Mouse (Mus musculus): Measurements from ENCODE around the gene Tnfsf8. TPM values are rescaled to one million over a fixed set of nuclear protein-coding genes. Genes with fewer than 3 reads are reported as not detected.

The Tnfsf8 gene
- polyA plus RNA-seq, 1 experiment from 2014 or later: not detected

DNA sequence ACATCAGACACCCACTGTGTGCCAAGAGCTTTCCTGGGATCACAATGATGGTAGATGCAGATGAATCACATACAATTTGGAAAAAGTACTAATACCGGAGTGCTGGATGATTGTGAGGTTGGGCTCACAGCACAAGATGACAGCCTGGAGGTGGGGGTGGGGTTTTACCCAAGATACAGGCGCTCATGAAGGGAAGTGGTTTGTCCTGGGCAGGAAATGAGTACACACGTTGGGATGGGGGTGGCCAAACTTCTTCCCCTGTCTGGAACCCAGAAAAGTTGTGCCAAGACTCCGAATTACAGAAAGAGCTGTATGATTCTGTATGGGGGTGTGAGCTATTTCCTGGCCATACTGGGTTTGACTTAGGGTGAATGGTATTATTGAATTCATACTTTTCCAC lies 38.0 kb downstream of the Tnfsf8 start:
- H3K4me3 ChIP-seq: no peak overlapping the region
- WGBS: 77% methylated on average over 4 of the region's 4 CpGs
- ATAC-seq (ENCODE audit: insufficient number of reproducible peaks, insufficient read depth, low FRiP score, low TSS enrichment): no peak
- H3K9ac ChIP-seq: no peak overlapping the region
- no peaks in the 10 kb centered on the region for H3K27me3 ChIP-seq
- H3K36me3 ChIP-seq: no peaks in the 10 kb centered on the region
- H3K4me1 ChIP-seq: no peaks in the 10 kb centered on the region
- no peaks in the 10 kb centered on the region for H3K9me3 ChIP-seq
- H3K27ac ChIP-seq: no peak overlapping the region
- no peak overlapping the region for H3K4me2 ChIP-seq (replicated peaks)

DNA sequence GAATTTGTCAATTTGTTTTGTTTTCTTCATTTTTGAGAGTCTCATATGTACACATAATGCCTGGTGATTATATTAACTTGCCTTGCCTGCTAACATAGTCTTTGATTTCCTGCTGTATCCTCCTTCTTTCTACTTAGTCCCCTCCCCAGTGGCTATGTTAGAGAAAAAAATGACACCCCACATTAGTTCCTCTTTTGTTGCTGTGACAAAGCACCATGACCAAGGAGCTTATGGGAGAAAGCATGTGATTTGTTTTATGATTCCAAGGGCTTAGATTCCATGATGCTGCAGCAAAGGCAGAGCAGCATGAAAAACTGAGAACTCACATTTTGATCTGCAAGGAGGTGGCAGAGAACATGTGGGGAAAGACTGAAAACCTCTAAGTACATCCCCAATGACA lies 43.6 kb downstream of the Tnfsf8 start:
- Histone ChIP-seq H3K9me3 (no peaks in the 10 kb centered on the region), H3K27ac (no peak overlapping the region), H3K36me3 (no peaks in the 10 kb centered on the region), H3K9ac (no peak overlapping the region), H3K4me3 (no peak overlapping the region), H3K27me3 (no peaks in the 10 kb centered on the region), H3K4me2 (replicated peaks) (no peak overlapping the region), H3K4me1 (no peaks in the 10 kb centered on the region)
- no peak for ATAC-seq (ENCODE audit: insufficient number of reproducible peaks, insufficient read depth, low FRiP score, low TSS enrichment)

DNA sequence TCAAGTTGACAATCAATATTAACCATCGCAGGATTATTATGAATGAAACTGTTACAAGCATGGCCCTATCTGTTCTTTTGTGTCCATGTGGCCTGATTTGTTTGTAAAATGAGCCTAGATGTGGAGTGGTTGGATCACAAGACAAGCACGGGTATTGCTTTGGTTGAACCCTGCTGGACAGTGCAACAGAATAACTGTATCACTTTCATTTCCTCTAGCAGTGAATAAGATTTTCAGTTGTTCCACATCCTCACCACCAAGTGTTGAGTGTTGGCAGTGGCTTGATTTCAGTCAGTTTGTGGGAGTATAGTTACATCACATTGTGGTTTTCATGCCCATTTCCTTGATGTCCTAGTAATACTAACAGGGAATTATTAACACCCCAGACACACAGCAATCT lies 45.5 kb downstream of the Tnfsf8 start:
- Histone ChIP-seq H3K4me1 (no peaks in the 10 kb centered on the region), H3K27me3 (no peaks in the 10 kb centered on the region), H3K9ac (no peak overlapping the region), H3K9me3 (no peaks in the 10 kb centered on the region), H3K27ac (no peak overlapping the region), H3K4me2 (replicated peaks) (no peak overlapping the region), H3K36me3 (no peaks in the 10 kb centered on the region), H3K4me3 (no peak overlapping the region)
- WGBS: 88% methylated on average over 2 of the region's 2 CpGs
- no peak for ATAC-seq (ENCODE audit: insufficient number of reproducible peaks, insufficient read depth, low FRiP score, low TSS enrichment)

DNA sequence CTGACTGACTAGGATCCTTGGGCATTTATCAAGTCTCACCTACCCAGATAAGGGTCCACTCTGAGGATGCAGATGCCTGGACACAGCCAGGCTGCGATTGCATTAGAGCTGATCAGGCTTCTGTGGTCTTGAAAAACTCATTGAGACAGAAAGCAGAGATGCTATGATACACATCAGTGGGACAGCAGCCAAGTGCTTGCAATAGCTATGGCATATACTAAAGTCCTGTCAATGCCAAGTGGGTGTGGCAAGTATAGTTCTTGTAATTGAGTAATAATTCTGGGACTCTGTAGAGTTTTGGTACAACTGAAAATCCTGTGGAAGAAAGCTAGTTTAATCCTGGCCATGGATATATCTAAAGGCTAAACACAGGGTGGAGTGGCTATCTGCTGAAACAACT lies 63.1 kb downstream of the Tnfsf8 start:
- Histone ChIP-seq H3K27me3 (no peaks in the 10 kb centered on the region), H3K4me1 (no peaks in the 10 kb centered on the region), H3K4me2 (replicated peaks) (no peak overlapping the region), H3K4me3 (no peak overlapping the region), H3K27ac (no peak overlapping the region), H3K36me3 (no peaks in the 10 kb centered on the region), H3K9ac (no peak overlapping the region), H3K9me3 (0 out of 2 replicates have a peak, but pooled peaks cover 5% of the 10 kb centered on the region)
- ATAC-seq (ENCODE audit: insufficient number of reproducible peaks, insufficient read depth, low FRiP score, low TSS enrichment): no peak
- WGBS: 87% methylated on average over 1 of the region's 1 CpGs

DNA sequence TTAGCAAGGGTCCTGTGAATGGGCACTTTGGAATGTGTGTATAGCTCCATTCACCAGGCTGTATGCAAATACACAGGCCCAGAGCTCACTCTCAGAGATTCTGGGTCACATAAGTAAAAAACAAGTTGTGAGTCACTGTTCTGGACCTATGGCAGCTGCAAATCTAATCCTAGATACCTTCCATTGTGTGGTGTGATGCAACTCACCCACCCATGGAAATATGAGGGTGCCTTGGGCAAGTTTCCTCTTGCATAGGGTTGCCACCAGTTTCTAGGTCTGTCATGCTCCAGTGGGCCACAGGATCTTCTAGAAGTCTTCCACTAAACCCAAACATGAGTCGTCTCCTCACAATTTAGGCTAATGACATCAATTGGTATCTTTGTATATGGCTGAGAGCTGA lies 64.6 kb downstream of the Tnfsf8 start:
- Histone ChIP-seq H3K9me3 (0 out of 2 replicates have a peak, but pooled peaks cover 5% of the 10 kb centered on the region), H3K4me3 (no peak overlapping the region), H3K36me3 (no peaks in the 10 kb centered on the region), H3K27ac (no peak overlapping the region), H3K9ac (no peak overlapping the region), H3K4me2 (replicated peaks) (no peak overlapping the region), H3K27me3 (no peaks in the 10 kb centered on the region), H3K4me1 (no peaks in the 10 kb centered on the region)
- WGBS: 90% methylated on average over 1 of the region's 1 CpGs
- ATAC-seq (ENCODE audit: insufficient number of reproducible peaks, insufficient read depth, low FRiP score, low TSS enrichment): no peak

DNA sequence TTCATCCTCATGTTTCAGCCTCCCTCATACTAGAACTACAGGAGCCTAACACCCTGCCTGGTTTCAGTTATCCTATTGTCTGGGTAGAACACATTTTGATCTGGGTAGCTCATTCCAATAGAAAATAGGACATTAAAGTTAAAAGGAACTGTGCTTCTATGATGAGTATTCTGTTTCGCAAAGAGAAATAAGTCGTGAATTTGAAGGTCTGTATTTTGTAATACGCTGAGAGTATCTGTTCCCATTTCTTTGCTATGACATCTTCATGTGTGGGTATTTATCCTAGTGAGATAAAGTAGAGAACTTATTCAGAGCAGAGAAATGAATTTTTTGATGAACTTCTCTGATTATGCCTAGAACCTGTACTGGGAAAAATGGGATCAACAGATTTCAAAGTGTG lies 68.8 kb downstream of the Tnfsf8 start:
- Histone ChIP-seq H3K27ac (no peak overlapping the region), H3K36me3 (no peaks in the 10 kb centered on the region), H3K9ac (no peak overlapping the region), H3K4me2 (replicated peaks) (no peak overlapping the region), H3K27me3 (no peaks in the 10 kb centered on the region), H3K4me3 (no peak overlapping the region), H3K9me3 (no peaks in the 10 kb centered on the region), H3K4me1 (no peaks in the 10 kb centered on the region)
- 95% methylated on average over 3 of the region's 3 CpGs for WGBS
- no peak for ATAC-seq (ENCODE audit: insufficient number of reproducible peaks, insufficient read depth, low FRiP score, low TSS enrichment)

DNA sequence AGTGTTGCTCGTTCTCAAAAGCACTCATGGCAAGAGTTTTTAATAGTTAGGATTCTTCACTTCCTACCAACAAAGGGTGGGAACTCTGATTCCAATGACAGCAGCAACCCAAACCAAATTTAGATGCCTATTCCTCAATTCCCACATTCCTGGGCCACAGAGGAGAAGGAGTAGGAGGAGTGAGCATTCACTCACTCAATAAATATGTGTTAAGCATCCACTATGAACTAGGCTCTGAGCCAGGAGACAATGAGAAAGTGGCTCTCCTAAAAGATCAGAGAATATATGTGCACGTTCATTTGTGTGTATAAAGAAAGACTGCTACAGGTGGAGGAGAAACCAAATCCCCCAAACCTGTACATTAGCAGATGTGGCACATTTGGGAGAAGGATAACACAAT lies 75.7 kb downstream of the Tnfsf8 start:
- Histone ChIP-seq H3K27me3 (no peaks in the 10 kb centered on the region), H3K4me3 (no peak overlapping the region), H3K4me1 (no peaks in the 10 kb centered on the region), H3K27ac (no peak overlapping the region), H3K4me2 (replicated peaks) (no peak overlapping the region), H3K36me3 (no peaks in the 10 kb centered on the region), H3K9me3 (no peaks in the 10 kb centered on the region), H3K9ac (no peak overlapping the region)
- WGBS: 68% methylated on average over 2 of the region's 2 CpGs
- no peak for ATAC-seq (ENCODE audit: insufficient number of reproducible peaks, insufficient read depth, low FRiP score, low TSS enrichment)

DNA sequence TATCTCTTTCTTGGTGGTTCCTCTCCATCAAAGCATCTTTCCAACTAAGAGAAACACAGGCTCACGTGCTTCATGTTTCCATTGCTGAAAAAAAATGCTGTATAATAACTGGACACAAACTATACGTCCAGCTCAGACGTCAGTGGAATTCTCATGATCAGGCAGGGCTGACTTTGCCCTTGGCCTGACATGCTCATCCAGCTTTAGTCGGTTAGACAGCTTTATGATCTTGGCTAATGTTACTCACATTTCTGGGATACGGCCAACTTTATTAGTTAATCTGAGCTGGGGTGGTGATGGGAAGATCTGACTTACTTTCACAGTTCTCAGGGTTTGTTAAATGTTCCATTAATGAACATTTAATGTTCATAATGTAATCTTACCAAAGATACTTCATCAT lies 77.3 kb downstream of the Tnfsf8 start:
- WGBS: 75% methylated on average over 5 of the region's 5 CpGs
- Histone ChIP-seq H3K27ac (no peak overlapping the region), H3K4me2 (replicated peaks) (no peak overlapping the region), H3K4me1 (no peaks in the 10 kb centered on the region), H3K36me3 (no peaks in the 10 kb centered on the region), H3K9ac (no peak overlapping the region), H3K27me3 (no peaks in the 10 kb centered on the region), H3K9me3 (no peaks in the 10 kb centered on the region), H3K4me3 (no peak overlapping the region)
- ATAC-seq (ENCODE audit: insufficient number of reproducible peaks, insufficient read depth, low FRiP score, low TSS enrichment): no peak

DNA sequence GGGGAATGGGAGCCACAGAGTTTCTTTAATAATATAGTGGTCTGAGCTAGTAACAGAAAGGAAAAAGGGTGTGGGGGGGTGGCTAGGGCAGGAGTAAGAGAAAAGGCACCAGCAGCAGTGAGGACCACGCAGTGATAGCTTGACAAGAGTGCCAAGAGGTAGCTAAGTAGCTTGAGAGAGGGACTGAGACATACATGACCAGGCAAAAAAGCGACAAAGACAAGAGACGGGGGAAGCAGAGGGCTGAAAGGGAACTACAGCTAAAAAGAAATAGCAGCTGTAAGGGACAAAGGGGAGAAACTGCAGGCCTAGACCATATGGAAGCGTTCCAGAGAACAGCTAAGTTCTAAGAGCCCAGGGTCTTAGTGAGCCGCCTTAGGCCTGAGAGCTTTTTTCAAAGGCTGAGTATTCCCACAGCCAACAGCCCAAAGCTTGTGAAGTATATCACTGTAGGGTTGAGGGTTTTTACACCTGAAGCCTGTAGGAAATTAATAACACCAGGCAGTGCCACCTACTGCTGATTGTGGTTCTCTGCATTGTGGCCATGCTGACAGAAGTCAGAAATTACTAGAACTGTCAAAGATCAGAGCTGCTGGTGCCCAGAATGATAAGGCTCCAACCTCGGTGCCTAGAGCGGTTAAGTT lies 78.1 kb downstream of the Tnfsf8 start:
- Histone ChIP-seq H3K27me3 (no peaks in the 10 kb centered on the region), H3K4me2 (replicated peaks) (no peak overlapping the region), H3K27ac (no peak overlapping the region), H3K4me3 (no peak overlapping the region), H3K9me3 (no peaks in the 10 kb centered on the region), H3K36me3 (no peaks in the 10 kb centered on the region), H3K9ac (no peak overlapping the region), H3K4me1 (no peaks in the 10 kb centered on the region)
- ATAC-seq (ENCODE audit: insufficient number of reproducible peaks, insufficient read depth, low FRiP score, low TSS enrichment): no peak
- WGBS: 80% methylated on average over 7 of the region's 7 CpGs

Other genes with a start within 250 kb of the Tnfsf8 start
- not detected in 2 replicates for gene Tex48, start 238.9 kb downstream of the Tnfsf8 start, polyA plus RNA-seq (2016; fragmentation: Nextera tagmentation; extraction: Ambion mirVana)
- not detected in 2 replicates for gene Gm11214, start 198.0 kb downstream of the Tnfsf8 start, polyA plus RNA-seq (2016; fragmentation: Nextera tagmentation; extraction: Ambion mirVana)
- not detected in 2 replicates for gene Tnfsf15, start 116.2 kb downstream of the Tnfsf8 start, polyA plus RNA-seq (2016; fragmentation: Nextera tagmentation; extraction: Ambion mirVana)
- 47.1 and 53.7 TPM in 2 replicates for gene Tnc, start 185.7 kb upstream of the Tnfsf8 start, polyA plus RNA-seq (2016; fragmentation: Nextera tagmentation; extraction: Ambion mirVana)

All from embryonic facial prominence, embryonic 12.5 days (tissue).